Mouse (Mus musculus): ENCODE results near the gene Trhr2. TPM values are rescaled to one million over a fixed set of nuclear protein-coding genes. Genes with fewer than 3 reads are reported as not detected.

The Trhr2 gene
- total RNA-seq, 1 experiment, result not detected

DNA sequence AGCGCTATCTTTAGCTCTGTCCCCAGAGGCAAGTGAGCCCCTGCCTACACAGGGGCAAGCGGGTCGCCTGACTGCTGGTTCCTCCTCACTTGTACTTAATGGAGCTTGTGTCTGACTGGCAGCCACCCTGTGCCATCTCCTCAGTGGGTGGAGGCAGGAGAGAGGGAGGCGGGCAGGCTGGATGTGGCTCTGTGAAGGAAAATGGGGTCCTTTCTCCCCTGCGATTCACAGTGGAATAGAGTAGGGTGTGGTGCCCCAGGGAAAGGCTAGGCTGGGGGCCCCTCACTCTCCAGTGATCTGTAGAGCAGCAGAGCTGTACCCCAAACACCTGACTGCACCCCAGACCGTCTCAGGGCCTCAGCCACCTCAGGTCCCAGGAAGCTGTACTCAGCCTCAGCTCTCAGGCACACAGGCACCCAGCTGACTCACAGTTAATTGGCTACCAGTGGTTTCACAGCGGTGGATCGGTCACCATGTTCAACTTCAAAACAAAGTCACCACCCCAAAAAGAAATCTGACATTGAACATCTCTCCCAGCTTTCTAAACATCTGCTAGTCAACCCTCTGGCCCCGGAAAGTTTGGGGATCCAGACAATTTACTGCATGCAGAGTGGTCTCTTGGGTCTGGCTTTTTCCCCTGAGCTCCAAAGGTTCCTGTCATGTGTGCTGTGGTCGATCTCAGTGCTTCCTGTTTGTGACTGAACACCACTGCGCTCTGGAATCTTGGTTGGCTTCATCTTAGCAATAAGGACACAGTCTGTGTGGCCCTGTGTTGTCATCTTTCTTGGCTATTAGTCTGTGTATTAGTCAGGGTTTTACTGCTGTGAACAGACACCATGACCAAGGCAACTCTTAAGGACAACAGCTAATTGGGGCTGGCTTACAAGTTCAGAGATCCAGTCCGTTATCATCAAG lies 15.1 kb downstream of the Trhr2 start:
- Histone ChIP-seq H3K36me3 (ENCODE audit: control insufficient read depth, insufficient read depth, low read length, poor library complexity, severe bottlenecking) (no peaks in the 10 kb centered on the region), H3K4me3 (ENCODE audit: insufficient read depth in 1 of 2, low read depth in 1 of 2, low read length in 2 of 2, poor library complexity in 1 of 2, severe bottlenecking in 1 of 2) (no peak overlapping the region; a peak in 1 of 4 replicates), H3K4me1 (ENCODE audit: control insufficient read depth in 2 of 2, insufficient read depth in 2 of 2, low read length in 2 of 2, poor library complexity in 1 of 2) (peaks cover 2 to 19% of the 10 kb centered on the region in 2 experiments; a peak in 3 of 4 replicates), H3K27ac (ENCODE audit: insufficient read depth, low read depth, low read length, poor library complexity, severe bottlenecking) (no peak overlapping the region), H3K9ac (ENCODE audit: insufficient read depth, low read depth, low read length, poor library complexity, severe bottlenecking) (0 out of 2 replicates have a peak overlapping the region, but pooled peaks have one; percentile 34), H3K9me3 (ENCODE audit: control insufficient read depth, insufficient read depth, low read depth, low read length) (no peaks in the 10 kb centered on the region)
- TF ChIP-seq CHD2 (IDR thresholded peaks at IDR 0.05; ENCODE audit: low read depth, low read length) (no peak), MAFK (IDR thresholded peaks at IDR 0.05; ENCODE audit: insufficient read depth, low read depth, low read length) (no peak), ZC3H11A (IDR thresholded peaks at IDR 0.05; ENCODE audit: borderline replicate concordance, low read depth, low read length) (no peak), ZNF384 (IDR thresholded peaks at IDR 0.05; ENCODE audit: low read depth, low read length) (no peak), HCFC1 (IDR thresholded peaks at IDR 0.05; ENCODE audit: borderline replicate concordance, insufficient read depth, low read length) (no peak)
- no peak for DNase-seq (ENCODE audit: low read depth, low spot score)
- in situ Hi-C loops (cut with MboI; ENCODE audit: low sequenced_read_pairs in 2 of 2, unreplicated experiment in 2 of 2), result no loop called here

DNA sequence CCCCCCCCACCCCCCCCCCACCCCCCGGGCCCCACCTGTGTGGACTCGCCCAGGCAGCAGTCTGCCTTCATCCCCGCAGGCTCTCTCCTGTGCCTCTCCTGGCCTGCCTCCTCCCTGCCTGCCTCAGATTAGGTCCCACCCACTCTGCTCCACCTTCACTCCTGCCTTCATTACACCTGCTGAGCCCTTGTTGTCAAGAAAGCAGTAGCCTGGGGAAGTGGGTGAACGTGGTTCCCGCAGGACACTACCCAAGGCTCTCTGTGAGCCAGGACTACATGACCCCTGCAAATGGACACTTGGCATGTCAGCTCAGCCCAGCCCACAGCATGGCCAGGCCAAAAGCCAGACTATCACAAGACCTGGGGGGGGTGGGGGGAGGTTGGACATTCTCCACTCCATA lies 16.3 kb downstream of the Trhr2 start:
- Histone ChIP-seq H3K27ac (ENCODE audit: insufficient read depth, low read depth, low read length, poor library complexity, severe bottlenecking) (no peak overlapping the region), H3K4me1 (ENCODE audit: control insufficient read depth in 2 of 2, insufficient read depth in 2 of 2, low read length in 2 of 2, poor library complexity in 1 of 2) (peaks cover 2 to 14% of the 10 kb centered on the region in 2 experiments; a peak in 3 of 4 replicates), H3K4me3 (ENCODE audit: insufficient read depth in 1 of 2, low read depth in 1 of 2, low read length in 2 of 2, poor library complexity in 1 of 2, severe bottlenecking in 1 of 2) (0 out of 4 replicates have a peak overlapping the region, but pooled peaks of 1 of the 2 experiments have one; percentile 12), H3K36me3 (ENCODE audit: control insufficient read depth, insufficient read depth, low read length, poor library complexity, severe bottlenecking) (no peaks in the 10 kb centered on the region), H3K9me3 (ENCODE audit: control insufficient read depth, insufficient read depth, low read depth, low read length) (no peaks in the 10 kb centered on the region), H3K9ac (ENCODE audit: insufficient read depth, low read depth, low read length, poor library complexity, severe bottlenecking) (no peak overlapping the region)
- DNase-seq (ENCODE audit: low read depth, low spot score), result no peak
- in situ Hi-C loops (cut with MboI; ENCODE audit: low sequenced_read_pairs in 2 of 2, unreplicated experiment in 2 of 2), result no loop called here
- TF ChIP-seq ZC3H11A (IDR thresholded peaks at IDR 0.05; ENCODE audit: borderline replicate concordance, low read depth, low read length) (no peak), ZNF384 (IDR thresholded peaks at IDR 0.05; ENCODE audit: low read depth, low read length) (no peak), MAFK (IDR thresholded peaks at IDR 0.05; ENCODE audit: insufficient read depth, low read depth, low read length) (no peak), HCFC1 (IDR thresholded peaks at IDR 0.05; ENCODE audit: borderline replicate concordance, insufficient read depth, low read length) (no peak), CHD2 (IDR thresholded peaks at IDR 0.05; ENCODE audit: low read depth, low read length) (no peak)

DNA sequence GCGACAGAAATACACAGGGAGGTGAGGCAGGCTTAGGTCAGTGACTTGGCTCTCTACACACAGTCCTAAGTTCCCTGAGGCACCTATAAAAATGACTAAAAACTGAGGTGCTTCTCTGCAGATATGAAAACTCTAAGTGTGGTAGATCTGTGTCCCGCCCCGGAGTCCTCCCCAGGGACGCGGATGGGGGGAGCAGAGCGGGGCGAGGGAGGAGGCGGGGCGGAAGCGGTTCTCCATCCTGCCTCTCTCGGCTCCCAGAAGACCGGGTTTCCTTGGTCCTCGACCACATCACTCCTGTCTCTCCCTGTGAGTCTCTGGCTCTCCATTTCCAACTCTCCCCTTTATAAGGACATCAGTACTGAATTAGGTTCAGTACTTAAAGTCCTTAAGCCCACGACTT lies 16.8 kb downstream of the Trhr2 start:
- Histone ChIP-seq H3K4me1 (ENCODE audit: control insufficient read depth in 2 of 2, insufficient read depth in 2 of 2, low read length in 2 of 2, poor library complexity in 1 of 2) (peaks cover 2 to 14% of the 10 kb centered on the region in 2 experiments; a peak in 3 of 4 replicates), H3K9ac (ENCODE audit: insufficient read depth, low read depth, low read length, poor library complexity, severe bottlenecking) (peak overlapping the region; percentile 17; the same call in 1 of the 2 replicates), H3K27ac (ENCODE audit: insufficient read depth, low read depth, low read length, poor library complexity, severe bottlenecking) (no peak overlapping the region), H3K36me3 (ENCODE audit: control insufficient read depth, insufficient read depth, low read length, poor library complexity, severe bottlenecking) (no peaks in the 10 kb centered on the region), H3K4me3 (ENCODE audit: insufficient read depth in 1 of 2, low read depth in 1 of 2, low read length in 2 of 2, poor library complexity in 1 of 2, severe bottlenecking in 1 of 2) (peak overlapping the region; percentile 18 to 42), H3K9me3 (ENCODE audit: control insufficient read depth, insufficient read depth, low read depth, low read length) (no peaks in the 10 kb centered on the region)
- in situ Hi-C loops (cut with MboI; ENCODE audit: low sequenced_read_pairs in 2 of 2, unreplicated experiment in 2 of 2), result no loop called here
- no peak for DNase-seq (ENCODE audit: low read depth, low spot score)
- TF ChIP-seq CHD2 (IDR thresholded peaks at IDR 0.05; ENCODE audit: low read depth, low read length) (no peak), MAFK (IDR thresholded peaks at IDR 0.05; ENCODE audit: insufficient read depth, low read depth, low read length) (no peak), ZNF384 (IDR thresholded peaks at IDR 0.05; ENCODE audit: low read depth, low read length) (no peak), ZC3H11A (IDR thresholded peaks at IDR 0.05; ENCODE audit: borderline replicate concordance, low read depth, low read length) (no peak), HCFC1 (IDR thresholded peaks at IDR 0.05; ENCODE audit: borderline replicate concordance, insufficient read depth, low read length) (no peak)

DNA sequence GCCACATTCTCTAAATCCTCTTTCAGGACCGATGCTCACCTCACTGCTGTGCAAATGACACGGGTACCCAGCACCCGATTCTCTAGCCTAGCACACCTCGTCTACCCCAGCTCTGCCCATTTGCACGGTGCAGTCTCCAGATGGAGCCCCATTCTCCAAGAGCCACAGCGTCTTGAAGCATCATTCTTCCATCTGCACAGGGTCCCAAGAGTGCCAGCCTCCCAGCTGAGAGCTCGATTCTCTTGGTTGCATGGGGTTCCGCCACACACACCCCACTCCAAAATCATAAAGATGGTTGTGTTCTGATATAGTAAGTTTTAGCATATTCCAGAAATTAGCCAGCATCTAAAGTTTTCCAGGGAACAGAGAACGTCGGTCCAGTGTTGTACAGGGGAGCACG lies 17.2 kb downstream of the Trhr2 start:
- Histone ChIP-seq H3K36me3 (ENCODE audit: control insufficient read depth, insufficient read depth, low read length, poor library complexity, severe bottlenecking) (no peaks in the 10 kb centered on the region), H3K4me3 (ENCODE audit: insufficient read depth in 1 of 2, low read depth in 1 of 2, low read length in 2 of 2, poor library complexity in 1 of 2, severe bottlenecking in 1 of 2) (peak overlapping the region; percentile 18 to 42; a peak in 3 of 4 replicates), H3K27ac (ENCODE audit: insufficient read depth, low read depth, low read length, poor library complexity, severe bottlenecking) (no peak overlapping the region), H3K4me1 (ENCODE audit: control insufficient read depth in 2 of 2, insufficient read depth in 2 of 2, low read length in 2 of 2, poor library complexity in 1 of 2) (peaks cover 2 to 14% of the 10 kb centered on the region in 2 experiments; a peak in 3 of 4 replicates), H3K9me3 (ENCODE audit: control insufficient read depth, insufficient read depth, low read depth, low read length) (no peaks in the 10 kb centered on the region), H3K9ac (ENCODE audit: insufficient read depth, low read depth, low read length, poor library complexity, severe bottlenecking) (peak overlapping the region; percentile 17; the same call in 1 of the 2 replicates)
- DNase-seq (ENCODE audit: low read depth, low spot score), result no peak
- in situ Hi-C loops (cut with MboI; ENCODE audit: low sequenced_read_pairs in 2 of 2, unreplicated experiment in 2 of 2), result no loop called here
- TF ChIP-seq CHD2 (IDR thresholded peaks at IDR 0.05; ENCODE audit: low read depth, low read length) (no peak), ZC3H11A (IDR thresholded peaks at IDR 0.05; ENCODE audit: borderline replicate concordance, low read depth, low read length) (no peak), MAFK (IDR thresholded peaks at IDR 0.05; ENCODE audit: insufficient read depth, low read depth, low read length) (no peak), ZNF384 (IDR thresholded peaks at IDR 0.05; ENCODE audit: low read depth, low read length) (no peak), HCFC1 (IDR thresholded peaks at IDR 0.05; ENCODE audit: borderline replicate concordance, insufficient read depth, low read length) (no peak)

Data from ES-E14 (cell line).